Mouse (Mus musculus) small intestine, adult 2 months (tissue): ENCODE results near the gene Olfr1039. TPM values are rescaled to one million over a fixed set of nuclear protein-coding genes. Genes with fewer than 3 reads are reported as not detected.
"Not testable (repeated sequence)": the region's sequence is repeated elsewhere in the genome, so short reads cannot be mapped to it uniquely, and the experiment has no call there.

Experiments used
- H3K27ac ChIP-seq: fragments of 200-500 bp; 2 replicates; pipeline ENCODE4 v1.5.1; 2012; ENCODE audit warnings: low read depth, low read length, control low read depth, inconsistent platforms; ENCODE audit not compliant: insufficient read depth
- H3K27me3 ChIP-seq: fragments of 200-500 bp; 2 replicates; pipeline ENCODE4 v1.6.1; 2012; ENCODE audit warnings: mild to moderate bottlenecking, moderate library complexity, low read length, inconsistent platforms; ENCODE audit not compliant: control insufficient read depth, insufficient read depth
- H3K36me3 ChIP-seq: fragments of 200-500 bp; 2 replicates; pipeline ENCODE4 v1.6.1; 2012; ENCODE audit warnings: mild to moderate bottlenecking, low read length, control low read depth, inconsistent platforms; ENCODE audit not compliant: control insufficient read depth, insufficient read depth
- H3K4me1 ChIP-seq: fragments of 200-500 bp; 2 replicates; pipeline ENCODE4 v1.6.1; 2012; ENCODE audit warnings: low read length, inconsistent platforms, mixed read lengths; ENCODE audit not compliant: control insufficient read depth, insufficient read depth, insufficient read length
- H3K4me3 ChIP-seq: fragments of 200-500 bp; 2 replicates; pipeline ENCODE4 v1.5.1; 2012; ENCODE audit warnings: low read depth, mild to moderate bottlenecking, control low read depth, inconsistent platforms, low read length, moderate library complexity
- CTCF ChIP-seq: fragments of 200-500 bp; IDR thresholded peaks from 2 replicates; pipeline ENCODE4 v1.5.1; 2012; ENCODE audit warnings: low read depth, mild to moderate bottlenecking, control low read depth, inconsistent platforms, low read length, moderate library complexity, mixed read lengths; ENCODE audit not compliant: insufficient replicate concordance, insufficient read length; ENCODE audit errors: extremely low read depth
- POLR2A ChIP-seq: fragments of 200-500 bp; IDR thresholded peaks from 2 replicates; pipeline ENCODE4 v1.6.1; 2012; ENCODE audit warnings: low read depth, mild to moderate bottlenecking, control low read depth, inconsistent platforms, low read length, moderate library complexity
- WGBS: fragments of 180-500 bp; shearing (Covaris S2); methylation state at CpG from one replicate; pipeline ENCODE4 v1.1.7; 2018; 5-methylcytosine and 5-hydroxymethylcytosine counted together
- polyA plus RNA-seq: library from polyadenylated mRNA; depleted of rRNA; stranded (reverse); fragments of >200 nt; gene quantifications from 2 replicates; pipeline ENCODE4 v1.2.3, GENCODE M21; 2012; rRNA removed

The Olfr1039 gene
- polyA plus RNA-seq = not detected in 2 replicates

DNA sequence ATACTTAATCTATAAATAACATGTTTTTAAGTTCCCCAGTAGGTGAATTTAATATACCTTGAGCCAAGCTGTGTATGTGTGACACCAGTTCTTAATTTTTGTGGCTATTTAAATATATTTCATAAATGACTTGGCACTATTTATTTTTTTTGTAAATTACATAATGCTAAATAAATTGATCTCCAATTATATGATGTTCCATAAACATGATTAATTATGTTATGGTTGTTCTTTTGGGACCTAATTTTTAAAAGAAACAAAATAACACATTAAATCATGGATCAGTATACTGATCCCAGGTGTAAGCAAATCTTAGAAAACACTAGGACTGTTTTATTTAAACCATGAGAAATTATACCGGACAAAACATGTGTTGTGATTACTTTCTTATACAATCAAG lies at the start of gene Olfr1039:
TSS of gene Olfr1039 (minus strand) at position 101 of the 400 bp plus-strand sequence.
- no peak for TF ChIP-seq CTCF
- TF ChIP-seq POLR2A = no peak
- no peaks in the 10 kb centered on the region for H3K36me3 ChIP-seq
- no peak within 1 kb of the TSS for H3K4me3 ChIP-seq
- no peaks in the 10 kb centered on the region for H3K4me1 ChIP-seq
- H3K27me3 ChIP-seq = no peaks in the 10 kb centered on the region
- WGBS = 92% methylated on average over 1 of the region's 1 CpGs
- H3K27ac ChIP-seq = no peak within 1 kb of the TSS

DNA sequence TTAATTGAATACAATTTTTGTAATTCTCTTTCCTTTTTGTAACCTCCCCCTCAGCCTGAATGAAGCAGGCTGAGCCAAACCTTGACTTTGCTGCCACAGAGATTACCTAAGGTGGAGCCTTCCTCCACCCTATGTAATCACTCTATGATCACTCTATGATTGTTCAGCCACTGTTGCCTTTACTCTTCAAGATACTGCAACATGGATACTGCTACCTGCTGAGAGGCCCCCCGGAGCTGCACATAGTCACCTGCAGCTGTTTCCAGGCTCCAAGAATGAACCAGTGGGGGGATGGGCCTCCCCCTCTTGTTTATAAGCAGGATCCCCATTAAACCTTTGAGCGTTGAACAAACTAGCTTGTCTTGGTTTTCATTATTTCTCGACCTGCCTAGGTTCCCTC lies 44.2 kb upstream of the Olfr1039 start:
- no peaks in the 10 kb centered on the region for H3K36me3 ChIP-seq
- no peaks in the 10 kb centered on the region for H3K27me3 ChIP-seq
- no peaks in the 10 kb centered on the region for H3K4me1 ChIP-seq
- no peak overlapping the region for H3K27ac ChIP-seq
- TF ChIP-seq CTCF (no peak), POLR2A (no peak)
- 80% methylated on average over 3 of the region's 3 CpGs for WGBS
- no peak overlapping the region for H3K4me3 ChIP-seq

DNA sequence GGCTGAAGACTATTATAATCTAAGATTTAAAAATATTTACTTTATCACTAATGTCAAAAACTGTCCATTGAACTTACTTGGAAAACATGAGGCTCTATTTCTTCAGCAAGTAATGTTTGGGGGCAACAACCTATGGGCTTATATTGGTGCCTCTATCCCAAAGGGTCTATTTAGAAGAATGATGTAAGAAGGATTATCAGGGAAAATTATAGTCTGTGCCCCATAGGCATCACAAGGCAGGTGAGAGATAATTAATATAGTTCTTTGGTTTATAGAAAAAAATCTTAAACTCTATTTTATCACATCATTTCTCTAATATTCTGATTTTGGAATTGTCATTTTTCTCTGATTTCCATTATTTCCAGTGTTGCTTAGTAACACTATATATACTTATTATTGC lies 42.0 kb upstream of the Olfr1039 start, which contains the start of gene Olfr1044:
TSS of gene Olfr1044 (minus strand) at position 101 of the 400 bp plus-strand sequence.
- H3K27ac ChIP-seq = no peak within 1 kb of the TSS
- TF ChIP-seq POLR2A (no peak), CTCF (no peak)

GRCm38 (mm10) chr2:86175422-86175821 lies 39.7 kb upstream of the Olfr1039 start:
- not testable (repeated sequence) for H3K36me3 ChIP-seq, H3K4me1 ChIP-seq, H3K4me3 ChIP-seq, H3K27me3 ChIP-seq, H3K27ac ChIP-seq
- WGBS = 73% methylated on average over 7 of the region's 7 CpGs

More for the DNA sequence above, 42.0 kb upstream of the Olfr1039 start, which contains the start of gene Olfr1044:
- no peaks in the 10 kb centered on the region for H3K27me3 ChIP-seq
- H3K4me1 ChIP-seq = no peaks in the 10 kb centered on the region
- H3K4me3 ChIP-seq = no peak within 1 kb of the TSS
- no peaks in the 10 kb centered on the region for H3K36me3 ChIP-seq

DNA sequence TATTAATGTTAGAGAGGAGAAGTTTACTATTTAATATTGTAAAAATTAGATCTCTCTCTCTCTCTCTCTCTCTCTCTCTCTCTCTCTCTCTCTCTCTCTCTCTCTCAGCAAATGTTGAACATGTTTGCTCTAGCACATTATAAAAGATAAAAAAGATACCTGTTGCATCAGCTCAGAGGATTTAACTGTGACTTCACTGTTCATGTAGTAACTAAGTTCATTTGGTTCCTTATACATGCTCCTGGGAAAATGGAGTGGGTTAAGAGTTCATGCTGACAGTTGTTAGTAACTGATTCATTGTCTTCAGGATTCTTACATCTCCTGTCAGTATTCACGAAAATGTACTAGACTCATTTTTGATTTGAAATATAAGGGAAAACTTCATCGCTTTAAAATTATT lies 31.7 kb upstream of the Olfr1039 start, which contains the start of gene Olfr1043:
TSS of gene Olfr1043 (minus strand) at position 101 of the 400 bp plus-strand sequence.
- TF ChIP-seq CTCF (no peak), POLR2A (no peak)
- Histone ChIP-seq H3K4me3 (no peak within 1 kb of the TSS), H3K4me1 (no peaks in the 10 kb centered on the region), H3K27me3 (no peaks in the 10 kb centered on the region), H3K36me3 (no peaks in the 10 kb centered on the region), H3K27ac (no peak within 1 kb of the TSS)
- WGBS = 86% methylated on average over 2 of the region's 2 CpGs

GRCm38 (mm10) chr2:86161738-86162137 lies 26.0 kb upstream of the Olfr1039 start, which contains the start of gene Olfr1042:
Olfr1042 (minus strand) TSS chr2:86161838.
- TF ChIP-seq POLR2A (no peak), CTCF (no peak)
- no peaks in the 10 kb centered on the region for H3K4me1 ChIP-seq
- no peak within 1 kb of the TSS for H3K4me3 ChIP-seq
- no peaks in the 10 kb centered on the region for H3K27me3 ChIP-seq
- H3K27ac ChIP-seq = no peak within 1 kb of the TSS
- H3K36me3 ChIP-seq = no peaks in the 10 kb centered on the region
- WGBS = 84% methylated on average over 2 of the region's 2 CpGs

DNA sequence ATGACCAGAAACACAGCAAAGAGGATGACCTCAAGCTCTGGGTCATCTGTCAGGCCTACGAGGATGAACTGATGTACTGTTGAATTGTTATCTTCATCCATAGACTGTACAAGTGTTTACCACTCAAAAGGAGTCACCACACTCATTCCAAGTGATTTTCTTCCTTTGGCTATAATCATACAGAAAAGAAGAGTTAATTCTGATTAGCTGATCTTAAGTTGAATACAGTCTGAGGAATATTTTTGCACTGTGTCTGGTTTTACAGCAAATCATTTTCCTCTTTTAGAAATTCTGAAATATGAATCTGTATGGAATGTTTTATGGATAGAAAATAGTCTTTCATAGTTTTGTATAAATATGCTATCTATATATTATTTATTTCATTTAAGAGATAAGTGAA lies 10.9 kb upstream of the Olfr1039 start, which contains the start of gene Olfr1040:
TSS of gene Olfr1040 (minus strand) at position 101 of the 400 bp plus-strand sequence.
- no peak within 1 kb of the TSS for H3K4me3 ChIP-seq
- TF ChIP-seq CTCF (no peak), POLR2A (no peak)
- H3K27ac ChIP-seq = no peak within 1 kb of the TSS
- no peaks in the 10 kb centered on the region for H3K36me3 ChIP-seq
- H3K27me3 ChIP-seq = no peaks in the 10 kb centered on the region
- no peaks in the 10 kb centered on the region for H3K4me1 ChIP-seq
- 79% methylated on average over 1 of the region's 1 CpGs for WGBS
